Mouse (Mus musculus) embryonic fibroblast, embryonic 13.5 days (primary cell): ENCODE measurements at regions not wholly inside any gene's neighbourhood (a gene's known extent, or its start where the extent isn't known, plus 50 kb on each side); places are given as distances from the start of the nearest gene placed in this dataset.

Source experiments
- CTCF ChIP-seq: IDR thresholded peaks from 2 replicates; pipeline ENCODE4 v1.5.1; 2011; ENCODE audit warnings: mild to moderate bottlenecking, control low read depth, low read length, moderate library complexity, borderline replicate concordance; ENCODE audit not compliant: insufficient read depth
- POLR2A ChIP-seq: IDR thresholded peaks from 2 replicates; pipeline ENCODE4 v1.6.1; 2011; ENCODE audit warnings: low read depth, mild to moderate bottlenecking, control low read depth, low read length, moderate library complexity

GRCm38 (mm10) chr1:73856811-73857210, 267.4 kb downstream of the Tns1 start:
- TF ChIP-seq POLR2A (no peak), CTCF (no peak)
